Mouse (Mus musculus) C2C12 (cell line): ENCODE results near the gene Ttll8. TPM values are rescaled to one million over a fixed set of nuclear protein-coding genes. Genes with fewer than 3 reads are reported as not detected.
A peak's percentile ranks its signal among the peaks of the same experiment; 100 is the strongest.

Experiments
- H3K27me3 ChIP-seq: one replicate; pipeline ENCODE4 v1.6.1; 2011; ENCODE audit not compliant: control insufficient read depth, insufficient read depth, insufficient read length
- H3K36me3 ChIP-seq: one replicate; pipeline ENCODE4 v1.6.1; 2011; ENCODE audit not compliant: control insufficient read depth, insufficient read depth
- H3K4me3 ChIP-seq: one replicate; pipeline ENCODE4 v1.5.1; 2011; ENCODE audit warnings: mild to moderate bottlenecking, control low read depth; ENCODE audit not compliant: poor library complexity, insufficient read depth, severe bottlenecking
- H3K79me2 ChIP-seq: one replicate; pipeline ENCODE4 v1.6.1; 2011; ENCODE audit not compliant: control insufficient read depth, insufficient read depth
- H3K79me3 ChIP-seq: one replicate; pipeline ENCODE4 v1.6.1; 2011; ENCODE audit warnings: low read depth, control low read depth
- H3ac ChIP-seq: one replicate; pipeline ENCODE3; 2011; ENCODE audit warnings: low read depth; ENCODE audit not compliant: control insufficient read depth, insufficient read length
- CEBPB ChIP-seq: IDR thresholded peaks from one replicate; pipeline ENCODE4 v1.6.1; 2011; ENCODE audit warnings: low read depth, mild to moderate bottlenecking, control low read depth, moderate library complexity
- CTCF ChIP-seq: IDR thresholded peaks from one replicate; pipeline ENCODE4 v1.5.1; 2011; ENCODE audit not compliant: control insufficient read depth, insufficient read depth, insufficient read length
- FOSL1 ChIP-seq: IDR thresholded peaks from one replicate; pipeline ENCODE4 v1.8.0; 2011; ENCODE audit warnings: mild to moderate bottlenecking, low read length; ENCODE audit not compliant: poor library complexity, insufficient read depth, severe bottlenecking
- MAX ChIP-seq: IDR thresholded peaks from one replicate; pipeline ENCODE4 v1.6.1; 2011; ENCODE audit warnings: mild to moderate bottlenecking, control low read depth
- MYOD1 ChIP-seq: IDR thresholded peaks from one replicate; pipeline ENCODE4 v1.6.1; 2011; ENCODE audit warnings: low read depth; ENCODE audit not compliant: control insufficient read depth, insufficient read length
- MYOG ChIP-seq: IDR thresholded peaks from one replicate; pipeline ENCODE4 v1.6.1; 2011; ENCODE audit not compliant: control insufficient read depth, insufficient read length; ENCODE audit errors: extremely low read depth
- USF1 ChIP-seq: IDR thresholded peaks from one replicate; pipeline ENCODE4 v1.6.1; 2011; ENCODE audit warnings: low read depth, mild to moderate bottlenecking, control low read depth, moderate library complexity
- polyA plus RNA-seq: library from polyadenylated mRNA; unstranded; fragments of >200 nt; fragmentation: generic; extraction: Trizol; gene quantifications from one replicate; pipeline ENCODE4 v1.2.1, GENCODE M21; 2012; ENCODE audit warnings: missing spikeins

The Ttll8 gene
- polyA plus RNA-seq, 1 experiment, result not detected

- Histone ChIP-seq H3K36me3 (no peaks in the 10 kb centered on the region), H3K79me2 (no peaks in the 10 kb centered on the region), H3ac (no peak overlapping the region), H3K4me3 (no peak overlapping the region), H3K79me3 (no peaks in the 10 kb centered on the region), H3K27me3 (peaks cover 38% of the 10 kb centered on the region)
- no peak for TF ChIP-seq FOSL1
Measured at GRCm38 (mm10) chr15:88903086-88903485, 51.1 kb downstream of the Ttll8 start.

GRCm38 (mm10) chr15:88902200-88902875 is 51.9 kb downstream of the Ttll8 start:
- Histone ChIP-seq H3K4me3 (no peak overlapping the region), H3K79me3 (no peaks in the 10 kb centered on the region), H3K36me3 (no peaks in the 10 kb centered on the region), H3ac (no peak overlapping the region), H3K79me2 (no peaks in the 10 kb centered on the region), H3K27me3 (peaks cover 37% of the 10 kb centered on the region)
- TF ChIP-seq FOSL1 (no peak), CEBPB (peak; percentile 93)

- TF ChIP-seq CTCF, result no peak
- no peak for TF ChIP-seq MYOG
- no peak for TF ChIP-seq USF1
- TF ChIP-seq CEBPB, result no peak
- no peak for TF ChIP-seq MYOD1
- TF ChIP-seq FOSL1, result no peak
- TF ChIP-seq MAX, result no peak
- Histone ChIP-seq H3K36me3 (no peaks in the 10 kb centered on the region), H3K79me3 (no peaks in the 10 kb centered on the region), H3K79me2 (no peaks in the 10 kb centered on the region), H3K4me3 (no peak overlapping the region), H3ac (no peak overlapping the region), H3K27me3 (peaks cover 66% of the 10 kb centered on the region)
Measured at GRCm38 (mm10) chr15:88896341-88896980, 57.8 kb downstream of the Ttll8 start.

- Histone ChIP-seq H3K79me2 (no peaks in the 10 kb centered on the region), H3K27me3 (peaks cover 64% of the 10 kb centered on the region), H3ac (no peak overlapping the region), H3K4me3 (no peak overlapping the region), H3K79me3 (no peaks in the 10 kb centered on the region), H3K36me3 (no peaks in the 10 kb centered on the region)
- TF ChIP-seq CEBPB (no peak), MAX (no peak), USF1 (no peak), MYOD1 (no peak), MYOG (no peak), CTCF (no peak), FOSL1 (no peak)
Measured at GRCm38 (mm10) chr15:88895891-88896290, 58.3 kb downstream of the Ttll8 start.

GRCm38 (mm10) chr15:88895119-88895518 is 59.1 kb downstream of the Ttll8 start:
- TF ChIP-seq MYOD1, result no peak
- TF ChIP-seq USF1, result no peak
- TF ChIP-seq CTCF, result no peak
- no peak for TF ChIP-seq CEBPB
- no peak for TF ChIP-seq MYOG
- no peak for TF ChIP-seq MAX
- no peak for TF ChIP-seq FOSL1
- Histone ChIP-seq H3K27me3 (peaks cover 63% of the 10 kb centered on the region), H3K4me3 (no peak overlapping the region), H3K79me2 (no peaks in the 10 kb centered on the region), H3K36me3 (no peaks in the 10 kb centered on the region), H3ac (no peak overlapping the region), H3K79me3 (no peaks in the 10 kb centered on the region)

GRCm38 (mm10) chr15:88892876-88893275 is 61.3 kb downstream of the Ttll8 start:
- H3K27me3 ChIP-seq, result peaks cover 55% of the 10 kb centered on the region
- H3K79me3 ChIP-seq, result no peaks in the 10 kb centered on the region
- TF ChIP-seq CEBPB (no peak), CTCF (no peak), MYOG (no peak), USF1 (no peak), MYOD1 (no peak), MAX (no peak), FOSL1 (no peak)
- no peaks in the 10 kb centered on the region for H3K79me2 ChIP-seq
- no peak overlapping the region for H3ac ChIP-seq
- H3K36me3 ChIP-seq, result no peaks in the 10 kb centered on the region
- no peak overlapping the region for H3K4me3 ChIP-seq

- Histone ChIP-seq H3K79me3 (no peaks in the 10 kb centered on the region), H3K36me3 (no peaks in the 10 kb centered on the region), H3K79me2 (no peaks in the 10 kb centered on the region), H3ac (no peak overlapping the region), H3K27me3 (peaks cover 52% of the 10 kb centered on the region), H3K4me3 (no peak overlapping the region)
- no peak for TF ChIP-seq USF1
- TF ChIP-seq FOSL1, result no peak
- no peak for TF ChIP-seq MYOD1
- TF ChIP-seq CTCF, result no peak
- TF ChIP-seq MYOG, result no peak
- TF ChIP-seq MAX, result no peak
Measured at GRCm38 (mm10) chr15:88892252-88892651, 62.0 kb downstream of the Ttll8 start.
